Mouse (Mus musculus): ENCODE measurements at regions not wholly inside any gene's neighbourhood (a gene's known extent, or its start where the extent isn't known, plus 50 kb on each side); places are given as distances from the start of the nearest gene placed in this dataset.

DNA sequence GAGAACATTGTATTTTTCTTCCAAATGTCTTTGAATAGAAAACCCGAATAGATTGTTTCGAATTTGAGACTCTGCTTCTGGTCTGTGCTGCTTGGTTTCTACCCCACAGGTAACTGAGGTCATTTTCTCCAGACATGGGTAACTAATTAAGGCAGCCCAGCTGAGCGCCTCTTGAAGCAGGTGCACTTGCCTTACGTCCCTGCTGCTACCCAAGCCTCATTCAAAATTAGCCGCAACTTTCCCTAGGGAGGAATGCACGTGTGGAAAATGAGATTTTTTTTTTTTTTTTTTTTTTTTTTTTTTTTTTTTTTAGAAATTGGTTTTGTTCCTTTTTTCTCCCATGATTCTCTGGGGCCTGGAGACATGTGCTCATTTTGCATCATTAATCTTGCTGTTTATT is 245.1 kb downstream of the Slc30a10 start:
- H3K4me1 ChIP-seq (ENCODE audit: control insufficient read depth, insufficient read depth, low read length): no peaks in the 10 kb centered on the region
- no peak overlapping the region for H3K9ac ChIP-seq (ENCODE audit: low read depth, low read length)
- WGBS: 82% methylated on average over 6 of the region's 6 CpGs
- ATAC-seq (ENCODE audit: low FRiP score, low TSS enrichment): no peak
- H3K9me3 ChIP-seq (ENCODE audit: control insufficient read depth, low read length): no peaks in the 10 kb centered on the region
- no peak overlapping the region for H3K4me2 ChIP-seq (replicated peaks; ENCODE audit: low read depth, low read length)
- H3K27me3 ChIP-seq (ENCODE audit: control insufficient read depth, insufficient read depth, low read length): no peaks in the 10 kb centered on the region
- H3K4me3 ChIP-seq (ENCODE audit: low read length): no peak overlapping the region
- no peaks in the 10 kb centered on the region for H3K36me3 ChIP-seq (ENCODE audit: control insufficient read depth, insufficient read depth, low read length)
- no peak overlapping the region for H3K27ac ChIP-seq (ENCODE audit: low read depth, low read length)

DNA sequence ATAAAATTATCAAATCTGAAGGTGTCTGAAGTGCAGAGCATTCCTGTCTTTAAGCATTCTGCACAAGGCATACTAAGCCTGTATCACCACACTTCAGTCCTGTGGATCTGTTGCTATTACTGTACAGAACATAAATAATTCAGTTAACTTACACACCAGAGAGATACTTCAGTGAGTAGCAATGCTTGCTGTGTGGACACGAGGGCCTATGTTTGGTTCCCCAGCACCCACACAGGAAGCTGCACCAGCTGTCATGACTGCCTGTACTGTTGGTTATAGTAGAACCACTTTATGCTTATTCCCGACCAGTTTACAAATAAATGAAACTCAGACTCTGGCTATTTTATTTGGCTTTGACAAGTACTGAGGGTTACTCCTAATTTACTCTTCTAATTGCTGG is 271.7 kb downstream of the Slc30a10 start:
- Histone ChIP-seq H3K27ac (ENCODE audit: low read depth, low read length) (no peak overlapping the region), H3K4me3 (ENCODE audit: low read length) (no peak overlapping the region), H3K36me3 (ENCODE audit: control insufficient read depth, insufficient read depth, low read length) (no peaks in the 10 kb centered on the region), H3K4me2 (replicated peaks; ENCODE audit: low read depth, low read length) (no peak overlapping the region), H3K9me3 (ENCODE audit: control insufficient read depth, low read length) (no peaks in the 10 kb centered on the region), H3K4me1 (ENCODE audit: control insufficient read depth, insufficient read depth, low read length) (no peaks in the 10 kb centered on the region), H3K27me3 (ENCODE audit: control insufficient read depth, insufficient read depth, low read length) (no peaks in the 10 kb centered on the region), H3K9ac (ENCODE audit: low read depth, low read length) (no peak overlapping the region)
- no peak for ATAC-seq (ENCODE audit: low FRiP score, low TSS enrichment)
- 81% methylated on average over 2 of the region's 2 CpGs for WGBS

DNA sequence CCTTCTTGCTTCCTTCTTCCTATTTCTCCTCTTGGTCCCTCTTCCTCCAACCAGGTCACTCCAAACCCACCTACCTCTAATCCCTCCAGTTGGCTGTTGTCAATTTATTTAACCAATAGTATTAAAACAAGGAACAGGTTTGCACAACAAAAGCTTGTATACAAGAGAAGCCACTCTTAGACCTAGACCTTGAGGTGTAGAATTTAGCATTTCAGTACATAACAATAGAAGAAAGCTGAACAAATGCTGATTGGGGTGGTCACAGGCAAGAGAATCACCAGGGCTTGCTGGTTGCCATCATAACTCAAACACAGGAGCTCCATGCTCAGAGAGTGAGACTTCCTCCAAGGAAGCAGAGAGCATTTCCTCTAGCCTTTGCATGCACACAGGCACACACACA is 272.2 kb downstream of the Slc30a10 start:
- no peak for ATAC-seq (ENCODE audit: low FRiP score, low TSS enrichment)
- Histone ChIP-seq H3K27me3 (ENCODE audit: control insufficient read depth, insufficient read depth, low read length) (no peaks in the 10 kb centered on the region), H3K36me3 (ENCODE audit: control insufficient read depth, insufficient read depth, low read length) (no peaks in the 10 kb centered on the region), H3K4me3 (ENCODE audit: low read length) (no peak overlapping the region), H3K9ac (ENCODE audit: low read depth, low read length) (no peak overlapping the region), H3K9me3 (ENCODE audit: control insufficient read depth, low read length) (no peaks in the 10 kb centered on the region), H3K4me2 (replicated peaks; ENCODE audit: low read depth, low read length) (no peak overlapping the region), H3K4me1 (ENCODE audit: control insufficient read depth, insufficient read depth, low read length) (no peaks in the 10 kb centered on the region), H3K27ac (ENCODE audit: low read depth, low read length) (no peak overlapping the region)

DNA sequence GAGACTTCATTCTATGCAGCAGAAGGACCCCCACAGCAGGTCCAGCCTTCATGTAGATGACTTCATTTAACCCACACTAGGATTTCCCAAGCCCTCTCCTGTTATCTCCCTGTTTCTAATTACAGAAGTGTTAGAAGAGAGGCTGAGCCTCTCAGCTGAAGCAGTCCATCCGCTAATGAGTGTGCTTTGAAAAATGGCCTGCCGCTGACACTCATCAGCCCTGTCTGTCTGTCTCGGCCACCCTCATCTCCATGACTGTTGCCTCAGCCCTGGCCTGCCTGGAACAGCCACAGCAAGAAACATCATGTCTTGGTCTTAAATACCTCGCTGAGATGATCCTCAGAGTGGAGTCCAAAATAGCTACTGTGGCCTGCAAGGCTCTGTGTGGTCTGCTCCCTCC is 273.1 kb downstream of the Slc30a10 start:
- Histone ChIP-seq H3K4me3 (ENCODE audit: low read length) (no peak overlapping the region), H3K4me1 (ENCODE audit: control insufficient read depth, insufficient read depth, low read length) (no peaks in the 10 kb centered on the region), H3K9me3 (ENCODE audit: control insufficient read depth, low read length) (no peaks in the 10 kb centered on the region), H3K27ac (ENCODE audit: low read depth, low read length) (no peak overlapping the region), H3K9ac (ENCODE audit: low read depth, low read length) (no peak overlapping the region), H3K27me3 (ENCODE audit: control insufficient read depth, insufficient read depth, low read length) (no peaks in the 10 kb centered on the region), H3K36me3 (ENCODE audit: control insufficient read depth, insufficient read depth, low read length) (no peaks in the 10 kb centered on the region), H3K4me2 (replicated peaks; ENCODE audit: low read depth, low read length) (no peak overlapping the region)
- ATAC-seq (ENCODE audit: low FRiP score, low TSS enrichment): no peak
- 69% methylated on average over 4 of the region's 4 CpGs for WGBS

DNA sequence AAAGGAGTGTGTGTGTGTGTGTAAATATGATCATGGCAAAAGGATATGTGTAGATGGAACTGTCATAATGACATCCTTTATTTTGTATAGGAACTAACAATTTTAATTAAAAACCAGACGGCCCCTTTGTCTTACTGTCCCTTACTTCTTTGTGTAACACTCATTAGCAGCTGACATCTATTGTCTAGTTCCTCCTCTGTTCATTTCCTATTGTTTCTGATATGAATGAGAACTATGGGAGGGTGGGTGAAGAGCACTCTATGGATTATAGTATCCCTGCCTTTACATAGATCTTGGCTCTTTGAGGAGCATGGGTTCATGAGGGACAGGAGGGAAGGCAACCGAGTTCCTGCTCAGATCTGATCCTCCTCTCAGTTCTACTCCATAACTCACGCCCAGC is 273.8 kb downstream of the Slc30a10 start:
- Histone ChIP-seq H3K36me3 (ENCODE audit: control insufficient read depth, insufficient read depth, low read length) (no peaks in the 10 kb centered on the region), H3K27ac (ENCODE audit: low read depth, low read length) (no peak overlapping the region), H3K4me1 (ENCODE audit: control insufficient read depth, insufficient read depth, low read length) (no peaks in the 10 kb centered on the region), H3K27me3 (ENCODE audit: control insufficient read depth, insufficient read depth, low read length) (no peaks in the 10 kb centered on the region), H3K9ac (ENCODE audit: low read depth, low read length) (no peak overlapping the region), H3K4me2 (replicated peaks; ENCODE audit: low read depth, low read length) (no peak overlapping the region), H3K9me3 (ENCODE audit: control insufficient read depth, low read length) (no peaks in the 10 kb centered on the region), H3K4me3 (ENCODE audit: low read length) (no peak overlapping the region)
- ATAC-seq (ENCODE audit: low FRiP score, low TSS enrichment): no peak
- 56% methylated on average over 3 of the region's 3 CpGs for WGBS

DNA sequence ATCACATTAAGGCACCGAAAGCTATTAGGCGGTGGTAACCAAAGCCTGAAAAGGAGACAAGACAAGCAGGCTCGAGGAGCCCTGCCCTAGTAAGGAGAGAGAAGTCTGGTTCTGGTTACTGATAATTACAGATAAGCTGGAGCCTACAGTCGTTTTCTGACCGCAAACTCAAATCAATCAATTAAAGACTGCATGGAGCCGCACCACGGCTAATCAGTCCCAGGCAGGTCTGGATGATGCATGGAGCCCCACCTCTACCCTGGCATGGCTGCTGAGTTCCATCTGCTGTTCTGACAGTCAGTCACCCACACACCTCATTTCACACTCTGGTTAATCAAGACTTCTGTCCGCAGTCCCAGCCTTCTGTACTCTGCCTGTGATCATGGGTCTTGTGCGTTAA is 276.4 kb downstream of the Slc30a10 start:
- no peaks in the 10 kb centered on the region for H3K36me3 ChIP-seq (ENCODE audit: control insufficient read depth, insufficient read depth, low read length)
- ATAC-seq (ENCODE audit: low FRiP score, low TSS enrichment): peak; percentile 32; the same call in 1 of the 2 replicates
- H3K27me3 ChIP-seq (ENCODE audit: control insufficient read depth, insufficient read depth, low read length): no peaks in the 10 kb centered on the region
- H3K4me3 ChIP-seq (ENCODE audit: low read length): no peak overlapping the region
- no peak overlapping the region for H3K9ac ChIP-seq (ENCODE audit: low read depth, low read length)
- H3K27ac ChIP-seq (ENCODE audit: low read depth, low read length): no peak overlapping the region
- H3K4me1 ChIP-seq (ENCODE audit: control insufficient read depth, insufficient read depth, low read length): no peaks in the 10 kb centered on the region
- H3K9me3 ChIP-seq (ENCODE audit: control insufficient read depth, low read length): no peaks in the 10 kb centered on the region
- WGBS: 32% methylated on average over 9 of the region's 9 CpGs
- no peak overlapping the region for H3K4me2 ChIP-seq (replicated peaks; ENCODE audit: low read depth, low read length)

DNA sequence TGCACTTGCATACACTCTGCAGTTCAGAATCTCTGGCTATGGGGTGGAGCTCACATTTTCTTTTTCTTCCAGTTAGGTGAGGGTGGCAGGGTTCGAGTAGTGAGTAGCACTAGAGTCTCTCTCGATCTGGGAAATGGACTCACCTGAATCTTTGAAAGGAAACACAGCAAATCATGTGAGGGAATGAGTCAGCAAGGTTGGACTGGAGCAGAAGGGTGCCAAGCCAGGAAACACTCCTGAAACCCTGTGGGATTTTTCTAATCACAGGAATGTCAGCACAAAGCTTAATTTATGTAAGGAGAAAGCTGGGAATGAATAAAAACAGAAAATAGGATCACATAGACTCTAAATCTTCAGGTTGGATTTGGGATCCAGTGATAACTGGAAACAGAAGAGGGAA is 282.1 kb downstream of the Slc30a10 start:
- Histone ChIP-seq H3K27me3 (ENCODE audit: control insufficient read depth, insufficient read depth, low read length) (no peaks in the 10 kb centered on the region), H3K27ac (ENCODE audit: low read depth, low read length) (no peak overlapping the region), H3K36me3 (ENCODE audit: control insufficient read depth, insufficient read depth, low read length) (no peaks in the 10 kb centered on the region), H3K4me2 (replicated peaks; ENCODE audit: low read depth, low read length) (no peak overlapping the region), H3K9me3 (ENCODE audit: control insufficient read depth, low read length) (no peaks in the 10 kb centered on the region), H3K4me1 (ENCODE audit: control insufficient read depth, insufficient read depth, low read length) (no peaks in the 10 kb centered on the region), H3K9ac (ENCODE audit: low read depth, low read length) (no peak overlapping the region), H3K4me3 (ENCODE audit: low read length) (no peak overlapping the region)
- WGBS: 66% methylated on average over 2 of the region's 2 CpGs
- no peak for ATAC-seq (ENCODE audit: low FRiP score, low TSS enrichment)

DNA sequence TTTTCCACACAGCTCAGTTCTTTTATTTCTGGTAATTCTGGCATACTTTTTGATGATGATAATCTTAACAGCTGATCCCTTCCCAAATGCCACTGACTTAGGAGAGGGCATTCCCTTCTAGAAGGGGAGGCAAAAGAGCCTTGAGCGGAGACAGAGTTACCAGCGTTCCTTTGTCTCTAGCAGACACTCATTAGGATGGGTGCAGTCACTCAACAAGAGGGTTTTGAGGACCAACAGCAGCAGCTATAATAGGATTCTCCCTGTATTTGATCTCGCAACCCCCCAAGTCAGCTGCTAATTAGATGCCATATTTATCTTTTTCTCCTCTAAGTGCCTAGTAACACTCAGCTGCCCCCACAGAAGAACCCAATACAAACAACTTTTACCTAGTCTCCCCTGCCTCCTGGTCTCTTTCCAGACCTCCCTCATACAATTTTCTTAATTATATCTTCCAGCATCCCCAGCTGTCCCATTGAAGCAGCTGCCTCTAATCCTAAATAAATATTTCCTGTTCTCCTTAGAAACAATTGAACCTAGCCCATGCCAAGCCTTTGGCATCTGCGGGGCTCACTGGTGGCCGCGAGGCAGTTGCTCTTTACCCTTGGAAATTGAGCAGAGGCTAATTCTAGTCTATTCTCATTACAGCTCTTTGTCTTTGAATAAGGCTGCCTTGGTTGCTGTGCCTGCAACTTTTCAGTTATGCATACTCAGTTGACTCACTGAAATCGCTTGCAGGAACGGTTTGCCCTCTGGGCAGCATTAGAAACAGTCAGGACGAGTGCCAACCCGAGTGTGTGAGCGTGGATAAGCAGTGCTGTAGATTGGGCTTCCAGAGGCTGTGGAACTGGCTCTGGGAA is 286.6 kb downstream of the Slc30a10 start:
- Histone ChIP-seq H3K4me1 (ENCODE audit: control insufficient read depth, insufficient read depth, low read length) (no peaks in the 10 kb centered on the region), H3K9ac (ENCODE audit: low read depth, low read length) (no peak overlapping the region), H3K9me3 (ENCODE audit: control insufficient read depth, low read length) (no peaks in the 10 kb centered on the region), H3K4me2 (replicated peaks; ENCODE audit: low read depth, low read length) (no peak overlapping the region), H3K27ac (ENCODE audit: low read depth, low read length) (no peak overlapping the region), H3K36me3 (ENCODE audit: control insufficient read depth, insufficient read depth, low read length) (no peaks in the 10 kb centered on the region), H3K27me3 (ENCODE audit: control insufficient read depth, insufficient read depth, low read length) (no peaks in the 10 kb centered on the region), H3K4me3 (ENCODE audit: low read length) (no peak overlapping the region)
- 72% methylated on average over 11 of the region's 11 CpGs for WGBS
- no peak for ATAC-seq (ENCODE audit: low FRiP score, low TSS enrichment)

DNA sequence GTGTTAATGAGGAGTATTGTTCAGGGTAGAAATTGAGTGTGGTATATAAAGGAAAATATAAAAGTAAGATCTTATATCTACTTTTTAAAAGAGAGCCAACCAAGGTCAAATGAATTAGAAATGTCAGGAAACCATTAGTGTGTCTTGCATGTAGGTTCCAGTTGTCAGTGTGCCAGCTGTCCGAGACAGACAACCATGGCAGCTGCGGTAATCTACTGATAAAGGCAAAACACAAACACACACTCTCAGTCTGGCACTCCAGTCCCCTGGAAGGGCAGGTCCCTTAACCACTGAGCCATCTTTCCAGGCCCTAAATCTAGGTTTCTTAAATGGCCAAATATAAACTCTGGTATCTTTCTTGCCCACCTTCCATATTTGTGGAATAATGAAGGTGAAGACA is 294.6 kb downstream of the Slc30a10 start:
- no peaks in the 10 kb centered on the region for H3K27me3 ChIP-seq (ENCODE audit: control insufficient read depth, insufficient read depth, low read length)
- 0 out of 2 replicates have a peak, but pooled peaks cover 3% of the 10 kb centered on the region for H3K4me1 ChIP-seq (ENCODE audit: control insufficient read depth, insufficient read depth, low read length)
- no peaks in the 10 kb centered on the region for H3K9me3 ChIP-seq (ENCODE audit: control insufficient read depth, low read length)
- H3K4me2 ChIP-seq (replicated peaks; ENCODE audit: low read depth, low read length): no peak overlapping the region
- ATAC-seq (ENCODE audit: low FRiP score, low TSS enrichment): no peak
- no peak overlapping the region for H3K4me3 ChIP-seq (ENCODE audit: low read length)
- H3K9ac ChIP-seq (ENCODE audit: low read depth, low read length): no peak overlapping the region
- WGBS: 81% methylated on average over 2 of the region's 2 CpGs
- H3K27ac ChIP-seq (ENCODE audit: low read depth, low read length): no peak overlapping the region
- no peaks in the 10 kb centered on the region for H3K36me3 ChIP-seq (ENCODE audit: control insufficient read depth, insufficient read depth, low read length)

Data from kidney, embryonic 14.5 days (tissue).